Mouse (Mus musculus): ENCODE results near the gene B4gat1. TPM values are rescaled to one million over a fixed set of nuclear protein-coding genes. Genes with fewer than 3 reads are reported as not detected.

The B4gat1 gene
- polyA plus RNA-seq, 1 experiment from 2014 or later: 41.8 TPM

GRCm38 (mm10) chr19:5065104-5065503 is 26.5 kb downstream of the B4gat1 start:
- Histone ChIP-seq H3K4me3 (replicated peaks; ENCODE audit: low read length) (no peak overlapping the region), H3K36me3 (ENCODE audit: control insufficient read depth, insufficient read depth, low read length) (no peaks in the 10 kb centered on the region), H3K4me2 (ENCODE audit: low read depth, low read length) (no peak overlapping the region), H3K27ac (ENCODE audit: low read length) (0 out of 2 replicates have a peak overlapping the region, but pooled peaks have one; percentile 25), H3K9ac (ENCODE audit: low read length) (no peak overlapping the region), H3K4me1 (ENCODE audit: control insufficient read depth, insufficient read depth, low read length) (peaks cover 53% of the 10 kb centered on the region), H3K9me3 (replicated peaks; ENCODE audit: control insufficient read depth, low read length) (no peaks in the 10 kb centered on the region), H3K27me3 (ENCODE audit: control insufficient read depth, insufficient read depth, low read length) (no peaks in the 10 kb centered on the region)
- ATAC-seq (ENCODE audit: insufficient read depth, low FRiP score): no peak
- WGBS: 38% methylated on average over 7 of the region's 7 CpGs

GRCm38 (mm10) chr19:5067040-5067799 is 28.6 kb downstream of the B4gat1 start:
- peak overlapping the region; percentile 69 for H3K4me3 ChIP-seq (replicated peaks; ENCODE audit: low read length)
- peak overlapping the region; percentile 77 for H3K4me2 ChIP-seq (ENCODE audit: low read depth, low read length)
- H3K27me3 ChIP-seq (ENCODE audit: control insufficient read depth, insufficient read depth, low read length): no peaks in the 10 kb centered on the region
- no peaks in the 10 kb centered on the region for H3K36me3 ChIP-seq (ENCODE audit: control insufficient read depth, insufficient read depth, low read length)
- H3K27ac ChIP-seq (ENCODE audit: low read length): peak overlapping the region; percentile 97
- H3K9me3 ChIP-seq (replicated peaks; ENCODE audit: control insufficient read depth, low read length): no peaks in the 10 kb centered on the region
- H3K9ac ChIP-seq (ENCODE audit: low read length): peak overlapping the region; percentile 87
- 6% methylated on average over 15 of the region's 15 CpGs for WGBS
- ATAC-seq (ENCODE audit: insufficient read depth, low FRiP score): 0 out of 2 replicates have a peak, but pooled peaks have one; percentile 1
- H3K4me1 ChIP-seq (ENCODE audit: control insufficient read depth, insufficient read depth, low read length): peaks cover 44% of the 10 kb centered on the region

- Histone ChIP-seq H3K4me2 (ENCODE audit: low read depth, low read length) (peak within 1 kb of the TSS; percentile 77), H3K9me3 (replicated peaks; ENCODE audit: control insufficient read depth, low read length) (no peaks in the 10 kb centered on the region), H3K4me1 (ENCODE audit: control insufficient read depth, insufficient read depth, low read length) (peaks cover 50% of the 10 kb centered on the region), H3K4me3 (replicated peaks; ENCODE audit: low read length) (peak within 1 kb of the TSS; percentile 69), H3K27ac (ENCODE audit: low read length) (peak within 1 kb of the TSS; percentile 97), H3K9ac (ENCODE audit: low read length) (peak within 1 kb of the TSS; percentile 87), H3K36me3 (ENCODE audit: control insufficient read depth, insufficient read depth, low read length) (no peaks in the 10 kb centered on the region), H3K27me3 (ENCODE audit: control insufficient read depth, insufficient read depth, low read length) (no peaks in the 10 kb centered on the region)
- WGBS: 2% methylated on average over 56 of the region's 56 CpGs
- peak; percentile 70 for ATAC-seq (ENCODE audit: insufficient read depth, low FRiP score)
Observed at GRCm38 (mm10) chr19:5067867-5068569, 29.4 kb downstream of the B4gat1 start, which contains the start of gene Cd248. Gene Cd248, plus strand, starts transcription at chr19:5068078.

GRCm38 (mm10) chr19:5068570-5069234 is 30.1 kb downstream of the B4gat1 start:
- Histone ChIP-seq H3K27me3 (ENCODE audit: control insufficient read depth, insufficient read depth, low read length) (no peaks in the 10 kb centered on the region), H3K9me3 (replicated peaks; ENCODE audit: control insufficient read depth, low read length) (no peaks in the 10 kb centered on the region), H3K27ac (ENCODE audit: low read length) (peak overlapping the region; percentile 97), H3K36me3 (ENCODE audit: control insufficient read depth, insufficient read depth, low read length) (no peaks in the 10 kb centered on the region), H3K4me2 (ENCODE audit: low read depth, low read length) (peak overlapping the region; percentile 77), H3K4me3 (replicated peaks; ENCODE audit: low read length) (peak overlapping the region; percentile 69), H3K9ac (ENCODE audit: low read length) (peak overlapping the region; percentile 87), H3K4me1 (ENCODE audit: control insufficient read depth, insufficient read depth, low read length) (peaks cover 50% of the 10 kb centered on the region)
- 32% methylated on average over 21 of the region's 21 CpGs for WGBS
- ATAC-seq (ENCODE audit: insufficient read depth, low FRiP score): no peak

GRCm38 (mm10) chr19:5069486-5069885 is 30.9 kb downstream of the B4gat1 start:
- no peak overlapping the region for H3K27ac ChIP-seq (ENCODE audit: low read length)
- no peaks in the 10 kb centered on the region for H3K27me3 ChIP-seq (ENCODE audit: control insufficient read depth, insufficient read depth, low read length)
- H3K4me3 ChIP-seq (replicated peaks; ENCODE audit: low read length): peak overlapping the region; percentile 69
- H3K4me2 ChIP-seq (ENCODE audit: low read depth, low read length): peak overlapping the region; percentile 77
- WGBS: 72% methylated on average over 5 of the region's 5 CpGs
- no peaks in the 10 kb centered on the region for H3K9me3 ChIP-seq (replicated peaks; ENCODE audit: control insufficient read depth, low read length)
- no peaks in the 10 kb centered on the region for H3K36me3 ChIP-seq (ENCODE audit: control insufficient read depth, insufficient read depth, low read length)
- peaks cover 50% of the 10 kb centered on the region for H3K4me1 ChIP-seq (ENCODE audit: control insufficient read depth, insufficient read depth, low read length)
- H3K9ac ChIP-seq (ENCODE audit: low read length): peak overlapping the region; percentile 87
- no peak for ATAC-seq (ENCODE audit: insufficient read depth, low FRiP score)

GRCm38 (mm10) chr19:5069978-5070377 is 31.4 kb downstream of the B4gat1 start:
- WGBS: 75% methylated on average over 7 of the region's 7 CpGs
- Histone ChIP-seq H3K27ac (ENCODE audit: low read length) (peak overlapping the region; percentile 89; the same call in 1 of the 2 replicates), H3K27me3 (ENCODE audit: control insufficient read depth, insufficient read depth, low read length) (no peaks in the 10 kb centered on the region), H3K4me3 (replicated peaks; ENCODE audit: low read length) (peak overlapping the region; percentile 69), H3K4me2 (ENCODE audit: low read depth, low read length) (peak overlapping the region; percentile 77), H3K9me3 (replicated peaks; ENCODE audit: control insufficient read depth, low read length) (no peaks in the 10 kb centered on the region), H3K9ac (ENCODE audit: low read length) (peak overlapping the region; percentile 87), H3K36me3 (ENCODE audit: control insufficient read depth, insufficient read depth, low read length) (no peaks in the 10 kb centered on the region), H3K4me1 (ENCODE audit: control insufficient read depth, insufficient read depth, low read length) (peaks cover 46% of the 10 kb centered on the region)
- ATAC-seq (ENCODE audit: insufficient read depth, low FRiP score): no peak

- no peak for ATAC-seq (ENCODE audit: insufficient read depth, low FRiP score)
- WGBS: 10% methylated on average over 11 of the region's 11 CpGs
- Histone ChIP-seq H3K27me3 (ENCODE audit: control insufficient read depth, insufficient read depth, low read length) (no peaks in the 10 kb centered on the region), H3K4me3 (replicated peaks; ENCODE audit: low read length) (peak overlapping the region; percentile 69), H3K9me3 (replicated peaks; ENCODE audit: control insufficient read depth, low read length) (no peaks in the 10 kb centered on the region), H3K4me2 (ENCODE audit: low read depth, low read length) (peak overlapping the region; percentile 77), H3K9ac (ENCODE audit: low read length) (peak overlapping the region; percentile 87), H3K27ac (ENCODE audit: low read length) (peak overlapping the region; percentile 89), H3K4me1 (ENCODE audit: control insufficient read depth, insufficient read depth, low read length) (peaks cover 41% of the 10 kb centered on the region), H3K36me3 (ENCODE audit: control insufficient read depth, insufficient read depth, low read length) (no peaks in the 10 kb centered on the region)
Observed at GRCm38 (mm10) chr19:5071077-5071476, 32.5 kb downstream of the B4gat1 start.

GRCm38 (mm10) chr19:5071545-5072369 is 33.1 kb downstream of the B4gat1 start:
- peak; percentile 86 for ATAC-seq (ENCODE audit: insufficient read depth, low FRiP score)
- Histone ChIP-seq H3K9me3 (replicated peaks; ENCODE audit: control insufficient read depth, low read length) (no peaks in the 10 kb centered on the region), H3K4me2 (ENCODE audit: low read depth, low read length) (peak overlapping the region; percentile 77), H3K27me3 (ENCODE audit: control insufficient read depth, insufficient read depth, low read length) (no peaks in the 10 kb centered on the region), H3K4me1 (ENCODE audit: control insufficient read depth, insufficient read depth, low read length) (peaks cover 41% of the 10 kb centered on the region), H3K27ac (ENCODE audit: low read length) (peak overlapping the region; percentile 94), H3K9ac (ENCODE audit: low read length) (peak overlapping the region; percentile 87), H3K4me3 (replicated peaks; ENCODE audit: low read length) (peak overlapping the region; percentile 69), H3K36me3 (ENCODE audit: control insufficient read depth, insufficient read depth, low read length) (0 out of 2 replicates have a peak, but pooled peaks cover 3% of the 10 kb centered on the region)
- under 1% methylated on average over 40 of the region's 40 CpGs for WGBS
